Mouse (Mus musculus): ENCODE data around the gene Flt3l. TPM values are rescaled to one million over a fixed set of nuclear protein-coding genes. Genes with fewer than 3 reads are reported as not detected.

Flt3l gene
- polyA plus RNA-seq, 1 experiment from 2014 or later, result 2.5 TPM

MicroRNAs encoded within 50 kb of the gene (microRNA counts, 519-probe panel; counts per million panel counts)
- microRNA mmu-miR-150, result not detected

Small RNA genes within 50 kb of the gene (microRNA-seq; reads per million reads assigned to microRNA genes)
- 8.1 reads per million, percentile 23 among the genes with 10 or more reads in this experiment for gene Mir150
- 7.6 reads per million, percentile 22 among the genes with 10 or more reads in this experiment for gene Mir5121
- not detected for gene Mir7055

Other genes starting within 250 kb of the Flt3l start
- 90.5 and 95.6 TPM in 2 replicates for gene Med25, start 243.7 kb downstream of the Flt3l start, polyA plus RNA-seq (2016; fragmentation: Nextera tagmentation; extraction: Ambion mirVana)
- 14.2 and 14.9 TPM in 2 replicates for gene Fuz, start 240.4 kb downstream of the Flt3l start, polyA plus RNA-seq (2016; fragmentation: Nextera tagmentation; extraction: Ambion mirVana)
- 73.9 and 82.1 TPM in 2 replicates for gene Ap2a1, start 206.9 kb downstream of the Flt3l start, polyA plus RNA-seq (2016; fragmentation: Nextera tagmentation; extraction: Ambion mirVana)
- 0.25 TPM in 1 of 2 replicates, not detected in the other for gene Tsks, start 193.2 kb downstream of the Flt3l start, polyA plus RNA-seq (2016; fragmentation: Nextera tagmentation; extraction: Ambion mirVana)
- 11.7 and 19.1 TPM in 2 replicates for gene Cpt1c, start 161.6 kb downstream of the Flt3l start, polyA plus RNA-seq (2016; fragmentation: Nextera tagmentation; extraction: Ambion mirVana)
- 563 and 740 TPM in 2 replicates for gene Prmt1, start 149.9 kb downstream of the Flt3l start, polyA plus RNA-seq (2016; fragmentation: Nextera tagmentation; extraction: Ambion mirVana)
- gene Irf3, start 138.8 kb downstream of the Flt3l start, polyA plus RNA-seq (2016; fragmentation: Nextera tagmentation; extraction: Ambion mirVana), result 61.8 and 71.1 TPM in 2 replicates
- gene Bcl2l12, start 137.7 kb downstream of the Flt3l start, polyA plus RNA-seq (2016; fragmentation: Nextera tagmentation; extraction: Ambion mirVana), result 44.9 and 57.9 TPM in 2 replicates
- 40.5 and 41.0 TPM in 2 replicates for gene Scaf1, start 120.1 kb downstream of the Flt3l start, polyA plus RNA-seq (2016; fragmentation: Nextera tagmentation; extraction: Ambion mirVana)
- gene Rras, start 118.5 kb downstream of the Flt3l start, polyA plus RNA-seq (2016; fragmentation: Nextera tagmentation; extraction: Ambion mirVana), result 50.5 and 57.5 TPM in 2 replicates
- 8.8 and 13.3 TPM in 2 replicates for gene Prr12, start 83.6 kb downstream of the Flt3l start, polyA plus RNA-seq (2016; fragmentation: Nextera tagmentation; extraction: Ambion mirVana)
- 59.9 and 65.2 TPM in 2 replicates for gene Nosip, start 74.0 kb downstream of the Flt3l start, polyA plus RNA-seq (2016; fragmentation: Nextera tagmentation; extraction: Ambion mirVana)
- 15.0 and 16.8 TPM in 2 replicates for gene Prrg2, start 73.8 kb downstream of the Flt3l start, polyA plus RNA-seq (2016; fragmentation: Nextera tagmentation; extraction: Ambion mirVana)
- 270 and 314 TPM in 2 replicates for gene Rcn3, start 44.2 kb downstream of the Flt3l start, polyA plus RNA-seq (2016; fragmentation: Nextera tagmentation; extraction: Ambion mirVana)
- gene Fcgrt, start 32.6 kb downstream of the Flt3l start, polyA plus RNA-seq (2016; fragmentation: Nextera tagmentation; extraction: Ambion mirVana), result 7.8 and 10.2 TPM in 2 replicates
- 1,266 and 1,534 TPM in 2 replicates for gene Rps11, start 12.0 kb downstream of the Flt3l start, polyA plus RNA-seq (2016; fragmentation: Nextera tagmentation; extraction: Ambion mirVana)
- 873 and 1,060 TPM in 2 replicates for gene Rpl13a, start 7.7 kb downstream of the Flt3l start, polyA plus RNA-seq (2016; fragmentation: Nextera tagmentation; extraction: Ambion mirVana)
- 0.36 and 0.58 TPM in 2 replicates for gene Gm45713, start 201 bp downstream of the Flt3l start, polyA plus RNA-seq (2016; fragmentation: Nextera tagmentation; extraction: Ambion mirVana)
- 97.8 and 102 TPM in 2 replicates for gene Pih1d1, start 17.9 kb upstream of the Flt3l start, polyA plus RNA-seq (2016; fragmentation: Nextera tagmentation; extraction: Ambion mirVana)
- gene Aldh16a1, start 18.2 kb upstream of the Flt3l start, polyA plus RNA-seq (2016; fragmentation: Nextera tagmentation; extraction: Ambion mirVana), result 45.2 and 45.7 TPM in 2 replicates
- gene Slc17a7, start 27.5 kb upstream of the Flt3l start, polyA plus RNA-seq (2016; fragmentation: Nextera tagmentation; extraction: Ambion mirVana), result 0.76 and 1.4 TPM in 2 replicates
- not detected in 2 replicates for gene Gfy, start 43.1 kb upstream of the Flt3l start, polyA plus RNA-seq (2016; fragmentation: Nextera tagmentation; extraction: Ambion mirVana)
- gene Pth2, start 44.6 kb upstream of the Flt3l start, polyA plus RNA-seq (2016; fragmentation: Nextera tagmentation; extraction: Ambion mirVana), result 0.41 TPM in 1 of 2 replicates, not detected in the other
- gene Ccdc155, start 68.5 kb upstream of the Flt3l start, polyA plus RNA-seq (2016; fragmentation: Nextera tagmentation; extraction: Ambion mirVana), result 0.69 and 0.88 TPM in 2 replicates
- gene Dkkl1, start 75.7 kb upstream of the Flt3l start, polyA plus RNA-seq (2016; fragmentation: Nextera tagmentation; extraction: Ambion mirVana), result 1.2 and 1.9 TPM in 2 replicates
- 161 and 210 TPM in 2 replicates for gene Tead2, start 79.3 kb upstream of the Flt3l start, polyA plus RNA-seq (2016; fragmentation: Nextera tagmentation; extraction: Ambion mirVana)
- 1.5 and 2.3 TPM in 2 replicates for gene Cd37, start 102.7 kb upstream of the Flt3l start, polyA plus RNA-seq (2016; fragmentation: Nextera tagmentation; extraction: Ambion mirVana)
- 0.50 and 0.83 TPM in 2 replicates for gene Slc6a16, start 104.7 kb upstream of the Flt3l start, polyA plus RNA-seq (2016; fragmentation: Nextera tagmentation; extraction: Ambion mirVana)
- gene Slc6a21, start 141.1 kb upstream of the Flt3l start, polyA plus RNA-seq (2016; fragmentation: Nextera tagmentation; extraction: Ambion mirVana), result not detected in 2 replicates
- gene Trpm4, start 197.3 kb upstream of the Flt3l start, polyA plus RNA-seq (2016; fragmentation: Nextera tagmentation; extraction: Ambion mirVana), result 13.5 and 15.2 TPM in 2 replicates
- 17.9 and 31.4 TPM in 2 replicates for gene Hrc, start 198.9 kb upstream of the Flt3l start, polyA plus RNA-seq (2016; fragmentation: Nextera tagmentation; extraction: Ambion mirVana)
- 2.4 and 2.9 TPM in 2 replicates for gene Ppfia3, start 230.6 kb upstream of the Flt3l start, polyA plus RNA-seq (2016; fragmentation: Nextera tagmentation; extraction: Ambion mirVana)
- gene Lin7b, start 234.2 kb upstream of the Flt3l start, polyA plus RNA-seq (2016; fragmentation: Nextera tagmentation; extraction: Ambion mirVana), result 0.59 and 1.4 TPM in 2 replicates

All from heart, embryonic 10.5 days (tissue).